ENCODE assay signal across 19 mouse cellular contexts in the genomic region with DNA sequence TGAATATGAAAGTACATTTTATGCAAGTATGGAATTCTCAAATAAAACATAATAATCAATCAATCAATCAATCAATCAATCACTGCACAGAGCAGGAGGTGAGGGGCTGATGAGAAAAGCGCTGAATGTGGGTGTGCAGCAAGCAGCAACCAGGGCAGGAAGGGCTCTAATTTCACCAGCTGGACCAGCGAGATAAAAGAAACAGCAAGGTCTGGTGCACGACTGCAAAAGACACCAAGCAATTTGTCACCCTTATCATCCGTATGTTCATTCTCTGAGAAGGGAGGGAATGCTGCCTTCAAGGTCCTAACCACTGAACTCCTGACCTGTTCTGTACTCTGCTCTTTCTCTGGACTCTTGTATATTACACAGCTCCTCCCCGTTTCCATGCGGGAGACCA.
"Had no signal": no experiment of that assay in that cellular context is flagged by ENCODE, and none has a peak within 500 bp of the region (broad histone marks: within the 10 kb centered on the region; RNA-seq: fewer than 3 reads in every experiment).

No protein-coding gene starts in this region.

- H3K27ac ChIP-seq: kidney, embryonic 15.5 days; left cerebral cortex, adult 2 months; limb, embryonic 12.5 days; limb, embryonic 15.5 days; liver, embryonic 15.5 days; midbrain, embryonic 10.5 days; midbrain, embryonic 13.5 days had no signal

- H3K4me1 ChIP-seq: kidney, embryonic 15.5 days; limb, embryonic 12.5 days; limb, embryonic 15.5 days; liver, embryonic 15.5 days; midbrain, embryonic 10.5 days; midbrain, embryonic 13.5 days had no signal

- DNase-seq: kidney, adult 2 months; kidney, postnatal 10 days; kidney, postnatal 36 days; layer of hippocampus, postnatal 36 days; left cerebral cortex, postnatal 4 days; lung, adult 2 months; lung, postnatal 14 days; lung, postnatal 4 days; thymus, postnatal 25 days had no signal

- H3K4me3 ChIP-seq: kidney, embryonic 15.5 days; left cerebral cortex, adult 2 months; limb, embryonic 12.5 days; limb, embryonic 15.5 days; liver, embryonic 15.5 days; midbrain, embryonic 10.5 days; midbrain, embryonic 13.5 days; myocyte had no signal

- H3K36me3 ChIP-seq: kidney, embryonic 15.5 days; limb, embryonic 12.5 days; limb, embryonic 15.5 days; liver, embryonic 15.5 days; midbrain, embryonic 10.5 days; midbrain, embryonic 13.5 days had no signal

- H3K9ac ChIP-seq: kidney, embryonic 15.5 days; limb, embryonic 12.5 days; limb, embryonic 15.5 days; liver, embryonic 15.5 days; midbrain, embryonic 13.5 days had no signal

- H3K9me3 ChIP-seq: liver, embryonic 15.5 days; midbrain, embryonic 13.5 days had no signal

- H3K4me2 ChIP-seq: kidney, embryonic 15.5 days; limb, embryonic 12.5 days; limb, embryonic 15.5 days; liver, embryonic 15.5 days; midbrain, embryonic 13.5 days had no signal

- ATAC-seq: intestine, postnatal 0 days; midbrain, embryonic 13.5 days; midbrain, embryonic 16.5 days had no signal

- H3K27me3 ChIP-seq: kidney, embryonic 15.5 days; limb, embryonic 12.5 days; limb, embryonic 15.5 days; midbrain, embryonic 13.5 days had no signal
